8 mouse cellular contexts compared by ENCODE assay signal in the genomic region with DNA sequence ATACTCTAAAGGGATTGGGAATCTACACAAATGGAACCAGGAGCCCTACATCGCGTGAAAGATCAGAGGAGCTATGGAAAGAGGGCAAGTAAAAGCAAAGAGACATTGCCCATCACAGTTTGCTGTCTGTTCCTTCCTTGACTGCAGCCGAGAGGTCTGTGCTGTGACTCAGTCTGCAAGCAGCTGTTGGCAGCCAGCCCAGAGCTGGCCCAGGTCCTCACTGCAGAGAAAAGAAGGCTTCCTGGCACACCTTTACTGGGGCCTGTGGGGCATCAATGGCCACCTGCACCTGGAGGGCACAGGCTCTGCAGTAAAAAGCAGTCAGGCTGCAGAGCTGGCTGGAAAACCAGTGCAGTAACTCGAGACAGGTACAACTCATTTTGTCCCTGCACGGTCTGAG.
DNase-seq lines count a peak whose midpoint lies in the region; ATAC-seq and TF ChIP-seq lines count a peak whose summit lies in the region.
"Had no signal": no experiment of that assay in that cellular context is flagged by ENCODE, and none has a peak within 500 bp of the region (broad histone marks: within the 10 kb centered on the region; RNA-seq: fewer than 3 reads in every experiment).

No protein-coding gene starts in this region.

- DNase-seq in MN1 (ENCODE audit: low spot score) (peak; percentile 74), adipocyte (ENCODE audit: low spot score) (peak; percentile 56)
- peak; percentile 36 to 59 for DNase-seq in kidney, postnatal 36 days
- peak; percentile 10 to 38 for DNase-seq in right cerebral cortex, postnatal 36 days (ENCODE audit: low spot score in 2 of 2)
- no peak for DNase-seq in retina, embryonic 14.5 days (ENCODE audit: low spot score)

- ATAC-seq in hindbrain, embryonic 13.5 days (ENCODE audit: low FRiP score): no peak

- H3K4me1 ChIP-seq in cortical plate, adult 2 months (ENCODE audit: control insufficient read depth, insufficient read depth, low read length): peaks cover 10% of the 10 kb centered on the region
- 0 out of 2 replicates have a peak, but pooled peaks cover 3% of the 10 kb centered on the region for H3K4me1 ChIP-seq in hindbrain, embryonic 13.5 days (replicated peaks)
- H3K4me1 ChIP-seq: midbrain, embryonic 12.5 days had no signal

- 0 out of 2 replicates have a peak overlapping the region, but pooled peaks have one; percentile 0 for H3K27ac ChIP-seq in cortical plate, adult 2 months (ENCODE audit: insufficient read depth, low read length)
- no peak overlapping the region for H3K27ac ChIP-seq in hindbrain, embryonic 13.5 days
- H3K27ac ChIP-seq: midbrain, embryonic 12.5 days had no signal

- H3K9ac ChIP-seq in hindbrain, embryonic 13.5 days: no peak overlapping the region
- H3K9ac ChIP-seq: midbrain, embryonic 12.5 days had no signal

- H3K9me3 ChIP-seq in hindbrain, embryonic 13.5 days: no peaks in the 10 kb centered on the region
- H3K9me3 ChIP-seq: midbrain, embryonic 12.5 days had no signal

- no peak overlapping the region for H3K4me2 ChIP-seq in hindbrain, embryonic 13.5 days
- H3K4me2 ChIP-seq: midbrain, embryonic 12.5 days had no signal

- no peak for TF ChIP-seq CTCF in cortical plate, adult 2 months (IDR thresholded peaks at IDR 0.05; ENCODE audit: extremely low read depth, insufficient read depth, low read length)

- no peaks in the 10 kb centered on the region for H3K27me3 ChIP-seq in hindbrain, embryonic 13.5 days
- H3K27me3 ChIP-seq: midbrain, embryonic 12.5 days had no signal

- no peak for TF ChIP-seq POLR2A in cortical plate, adult 2 months (IDR thresholded peaks at IDR 0.05; ENCODE audit: extremely low read depth, insufficient read depth, low read length)

- H3K4me3 ChIP-seq in cortical plate, adult 2 months (ENCODE audit: insufficient read depth, low read length): no peak overlapping the region
- H3K4me3 ChIP-seq in hindbrain, embryonic 13.5 days: no peak overlapping the region
- H3K4me3 ChIP-seq: midbrain, embryonic 12.5 days had no signal

- H3K36me3 ChIP-seq in hindbrain, embryonic 13.5 days: no peaks in the 10 kb centered on the region
- H3K36me3 ChIP-seq: midbrain, embryonic 12.5 days had no signal

- WGBS in hindbrain, embryonic 13.5 days: 81% methylated on average over 5 of the region's 5 CpGs
